Mouse (Mus musculus) spleen, adult 12 weeks (tissue): ENCODE results near the gene Col27a1.
A peak's percentile ranks its signal among the peaks of the same experiment; 100 is the strongest.
"Not testable (repeated sequence)": the region's sequence is repeated elsewhere in the genome, so short reads cannot be mapped to it uniquely, and the experiment has no call there.

Experiments used
- DNase-seq: peaks from one replicate; pipeline ENCODE4 v3.0.0; 2022; ENCODE audit warnings: low spot score

Gene Col27a1

DNA sequence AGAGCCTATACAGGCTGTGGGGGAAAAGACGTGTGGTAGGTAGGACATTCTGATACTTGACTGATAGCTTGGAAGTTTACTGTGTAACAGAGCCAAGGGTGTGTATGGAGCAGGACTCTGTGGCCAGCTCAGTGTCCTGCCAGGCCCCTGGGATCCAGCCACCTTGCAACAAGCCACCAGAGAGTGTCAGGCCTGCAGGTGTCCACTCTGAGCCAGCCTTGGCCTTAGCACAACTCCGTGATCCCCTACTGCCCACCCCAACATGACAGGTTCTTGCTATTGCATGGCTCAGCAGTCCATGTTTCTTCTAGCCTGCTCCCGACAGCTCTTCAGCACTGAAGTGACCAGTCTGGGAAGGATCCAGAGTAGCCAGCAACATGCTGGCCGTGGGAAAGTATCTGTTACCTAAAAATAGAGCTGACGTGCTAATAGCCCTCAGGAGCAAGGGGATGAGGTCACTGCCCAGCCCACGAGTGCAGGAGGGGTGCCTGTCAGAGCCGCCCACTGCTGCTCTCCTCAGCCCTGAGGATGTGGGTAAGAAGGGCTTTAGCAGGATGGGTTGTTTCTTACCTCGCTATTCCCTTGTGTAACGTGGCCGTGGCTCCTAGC, 96.5 kb downstream of the Col27a1 start:
- no peak for DNase-seq

DNA sequence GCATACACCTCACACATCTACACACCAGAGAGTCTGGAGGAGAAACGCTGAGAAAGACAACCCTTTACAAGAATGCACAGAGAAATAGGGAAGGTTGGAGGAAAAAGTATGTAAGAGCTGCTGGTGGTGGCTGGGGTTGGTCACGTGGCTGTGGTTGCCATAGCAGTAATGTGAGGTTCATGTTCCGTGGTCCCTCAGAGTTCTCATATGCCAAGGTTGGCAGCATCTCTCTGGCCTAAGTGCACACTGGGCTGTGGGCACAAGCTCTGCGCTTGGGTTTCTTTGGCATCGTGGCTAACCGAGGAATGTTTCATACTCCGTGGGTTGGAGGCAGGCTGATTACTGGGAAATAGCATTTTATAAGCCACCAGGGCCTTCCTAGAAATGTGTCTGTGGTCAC, 97.6 kb downstream of the Col27a1 start:
- no peak for DNase-seq

DNA sequence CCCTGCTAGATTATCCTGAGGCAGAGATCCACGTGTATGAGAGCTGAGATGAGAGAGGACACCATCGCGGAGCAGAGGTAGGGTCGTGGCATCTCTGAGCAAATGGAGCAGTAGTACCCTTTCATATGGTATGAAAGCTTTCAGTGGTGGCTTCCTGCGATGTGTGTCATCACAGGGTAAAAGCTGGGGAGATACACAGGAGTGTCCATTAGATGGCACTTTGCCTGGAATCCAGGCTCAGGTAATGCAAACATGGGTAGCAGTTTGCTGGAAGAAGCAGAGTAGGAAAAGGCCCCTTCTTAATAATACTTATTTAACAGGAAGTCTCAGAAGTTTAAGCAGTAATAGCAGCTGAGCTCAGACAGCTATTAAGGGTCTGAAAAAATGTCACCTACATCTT, 100.3 kb downstream of the Col27a1 start:
- DNase-seq: no peak

DNA sequence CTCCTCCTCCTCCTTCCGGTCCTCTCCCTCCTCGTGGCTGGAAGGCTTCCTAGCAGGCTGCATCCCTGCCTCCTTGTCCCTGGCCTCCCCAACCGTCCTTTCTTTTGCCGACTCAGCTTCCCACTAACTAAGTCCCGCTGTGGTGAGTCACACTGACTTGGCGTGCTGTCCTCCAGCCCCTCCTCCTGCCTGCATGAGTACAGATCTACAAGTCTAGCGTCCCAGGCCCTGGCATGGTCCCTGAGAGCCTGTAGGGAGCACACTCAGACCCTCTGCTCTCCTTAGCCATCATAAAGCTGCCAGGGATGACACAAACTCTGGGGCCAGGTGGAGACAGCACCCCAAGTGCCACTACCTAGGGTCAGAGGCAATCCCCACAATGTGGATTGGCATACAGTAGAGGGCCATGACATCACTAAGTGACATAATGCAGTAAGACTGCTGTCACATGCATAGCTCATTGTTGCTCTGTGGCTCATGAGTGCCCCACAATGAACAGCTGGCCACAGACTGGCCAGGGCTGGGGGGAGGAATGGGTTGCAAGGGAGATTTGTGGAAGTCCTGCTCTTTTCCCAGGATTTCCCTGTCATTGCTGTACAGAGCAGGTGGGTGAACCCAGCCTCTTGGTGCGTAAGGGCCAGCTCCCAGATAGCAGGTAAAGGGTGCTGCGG, 102.4 kb downstream of the Col27a1 start:
- DNase-seq: no peak

DNA sequence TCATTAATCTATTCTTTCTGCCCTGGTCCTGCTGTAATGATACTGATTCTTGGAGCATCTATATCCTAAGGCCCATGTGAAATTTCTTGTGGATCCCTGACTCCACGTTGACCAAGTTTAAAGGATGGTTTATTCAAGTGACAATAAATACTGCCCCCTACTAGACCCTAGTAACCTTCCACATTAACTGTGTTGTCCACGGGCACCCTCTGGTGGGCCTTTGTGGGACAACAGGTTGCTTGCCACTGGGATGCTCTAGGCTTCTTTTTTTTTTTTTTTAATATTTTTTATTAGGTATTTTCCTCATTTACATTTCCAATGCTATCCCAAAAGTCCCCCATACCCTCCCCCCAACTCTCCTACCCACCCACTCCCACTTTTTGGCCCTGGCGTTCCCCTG, 105.8 kb downstream of the Col27a1 start:
- DNase-seq: not testable (repeated sequence)

DNA sequence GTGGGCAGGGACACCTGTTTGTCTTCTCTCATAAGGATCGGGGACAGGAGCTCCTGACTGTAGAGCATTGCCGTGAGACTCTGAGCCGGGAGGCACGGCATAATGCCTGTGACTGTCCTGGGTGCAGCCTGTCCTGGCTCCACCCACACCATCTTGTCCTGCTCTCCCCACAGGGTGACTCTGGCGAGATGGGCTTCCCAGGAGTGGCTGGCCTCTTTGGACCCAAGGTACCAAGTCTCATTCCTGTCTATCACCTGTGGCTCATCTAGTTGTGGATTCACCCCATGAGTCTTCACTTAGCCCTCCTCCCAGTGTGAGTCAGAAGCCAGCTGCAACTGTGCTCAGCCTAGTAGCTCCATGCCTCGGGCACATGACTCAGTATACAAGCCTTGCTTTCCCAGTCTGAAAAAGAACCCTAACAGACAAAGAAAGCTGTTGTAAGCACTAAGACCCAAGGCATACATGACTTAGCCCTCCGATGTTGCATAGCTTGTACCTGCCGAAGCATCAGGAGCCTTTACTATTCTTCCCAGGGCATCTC, 109.5 kb downstream of the Col27a1 start:
- no peak for DNase-seq

DNA sequence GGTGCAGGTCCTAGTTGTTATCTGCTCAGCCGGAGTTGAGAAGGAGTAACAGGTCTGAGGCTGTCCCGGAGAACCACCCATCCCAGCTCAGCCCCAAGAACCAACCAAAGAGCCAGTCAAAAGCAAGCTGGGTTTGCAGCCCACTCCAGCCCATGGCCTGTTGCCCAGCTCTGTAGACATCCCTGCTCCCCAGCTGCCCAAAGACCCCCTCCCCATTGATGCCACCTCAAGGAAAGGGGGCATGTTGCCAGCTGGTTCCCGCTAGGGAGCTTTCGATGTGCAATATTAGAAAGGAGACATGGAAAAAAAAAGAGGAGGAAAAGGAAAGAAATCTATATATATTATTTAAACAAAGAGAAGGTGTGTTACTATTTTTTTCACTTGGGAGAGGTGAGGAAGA, 119.6 kb downstream of the Col27a1 start:
- DNase-seq: no peak

DNA sequence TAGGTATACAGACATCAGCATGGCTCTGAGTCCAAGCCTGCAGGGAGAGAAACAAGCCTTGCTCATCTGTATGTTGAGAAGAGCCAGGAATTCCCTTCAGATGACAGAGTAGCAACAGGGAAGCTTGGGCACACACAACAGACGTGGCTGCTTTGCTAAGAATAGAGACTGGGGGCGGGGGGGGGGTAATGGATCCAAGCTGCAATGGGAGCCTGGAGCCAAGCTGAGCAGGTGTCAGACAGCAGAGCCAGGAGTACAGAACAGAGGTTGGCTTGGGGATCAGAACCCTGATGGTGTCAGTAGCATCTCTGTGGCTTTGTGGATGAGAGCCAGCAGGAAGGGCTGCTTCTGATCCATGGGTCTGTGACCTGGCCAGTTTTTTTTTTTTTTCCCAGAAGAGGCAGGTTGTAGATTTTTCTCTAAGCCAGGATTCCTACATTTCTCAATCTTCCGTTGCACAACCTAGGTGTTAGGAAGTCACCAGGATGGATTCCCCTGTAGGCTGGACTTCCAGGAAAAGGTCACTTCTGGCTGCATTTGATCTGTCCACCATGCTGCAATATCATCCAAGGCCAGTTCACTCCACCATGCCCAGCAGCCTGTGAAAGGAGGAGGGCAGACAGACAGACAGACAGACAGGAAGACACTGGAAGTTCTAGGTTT, 124.7 kb downstream of the Col27a1 start:
- DNase-seq: no peak

DNA sequence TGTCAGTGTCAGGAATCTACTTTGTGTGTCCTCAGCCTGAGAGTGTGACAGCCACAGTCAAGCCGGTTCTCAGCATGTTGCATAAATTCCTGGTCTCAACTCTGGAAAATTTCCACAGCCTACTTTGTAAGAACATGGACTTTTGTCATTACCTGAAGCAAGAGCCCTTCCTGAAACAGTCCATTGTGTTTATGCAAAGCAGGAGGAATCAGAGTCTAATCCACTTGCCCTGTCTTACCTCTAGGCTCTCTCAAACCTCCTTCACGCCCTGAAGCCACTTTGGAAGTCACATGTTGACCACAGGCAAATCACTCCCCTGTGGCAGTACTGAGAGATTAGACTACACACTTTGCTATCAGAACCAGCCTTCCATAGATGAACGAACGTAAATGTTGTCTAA, 128.7 kb downstream of the Col27a1 start:
- no peak for DNase-seq

DNA sequence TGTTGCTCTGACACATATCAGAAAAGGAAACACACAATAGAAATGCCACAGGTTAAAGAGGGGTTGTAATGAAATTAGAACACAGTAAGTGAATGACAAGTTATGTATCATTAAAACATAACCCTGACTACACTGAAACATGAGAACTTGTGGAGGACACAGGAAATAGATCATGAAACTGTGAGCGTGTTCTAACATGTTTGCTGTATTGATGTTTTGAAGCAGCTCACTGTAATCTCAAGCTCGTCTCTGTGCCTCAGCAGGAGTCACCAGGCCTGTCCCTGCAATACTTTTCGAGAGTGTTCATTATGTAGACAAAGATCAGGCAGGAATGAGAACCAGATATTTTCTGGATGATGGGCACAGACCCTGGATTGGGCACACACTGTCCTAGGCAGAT, 129.8 kb downstream of the Col27a1 start:
- no peak for DNase-seq

DNA sequence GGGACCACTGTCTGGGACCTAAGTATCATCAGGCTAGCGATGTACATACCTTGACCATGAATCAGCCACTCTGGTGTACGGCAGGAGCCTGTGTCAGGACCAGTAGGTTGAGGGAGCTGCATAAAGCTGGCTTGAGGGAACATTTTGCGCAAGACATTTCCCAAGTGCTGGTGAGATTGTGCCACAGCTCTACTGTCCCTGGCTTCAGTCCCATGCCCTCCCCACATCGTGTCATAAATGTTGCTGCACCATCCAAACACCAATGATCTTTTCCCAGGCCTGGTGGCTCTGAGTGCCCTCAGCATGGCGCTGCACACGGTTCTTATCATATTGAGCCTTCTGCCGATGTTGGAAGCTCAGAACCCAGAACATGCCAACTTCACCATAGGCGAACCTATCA, 130.5 kb downstream of the Col27a1 start, which contains the start of gene Orm1:
Gene Orm1 (plus strand): TSS at position 266 of the 400 bp plus-strand sequence.
- DNase-seq: no peak

DNA sequence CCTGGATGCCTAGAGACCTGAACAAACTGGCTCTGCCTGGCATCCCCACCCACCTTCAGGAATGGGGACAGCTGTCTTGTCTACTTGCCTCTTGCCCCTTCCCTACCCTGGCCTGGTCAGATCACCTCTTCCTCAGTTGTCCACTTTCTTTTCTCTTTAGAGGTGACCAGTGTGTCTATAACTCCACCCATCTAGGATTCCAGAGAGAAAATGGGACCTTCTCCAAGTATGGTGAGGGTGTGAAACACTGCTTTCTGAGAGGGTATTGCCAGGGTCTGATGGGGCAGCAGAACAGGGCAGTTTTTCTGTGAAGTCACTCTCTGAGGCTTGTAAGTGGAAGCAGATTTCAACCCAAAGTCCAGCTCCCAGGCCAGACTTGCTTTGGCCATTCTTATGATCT, 131.5 kb downstream of the Col27a1 start:
- DNase-seq: no peak

DNA sequence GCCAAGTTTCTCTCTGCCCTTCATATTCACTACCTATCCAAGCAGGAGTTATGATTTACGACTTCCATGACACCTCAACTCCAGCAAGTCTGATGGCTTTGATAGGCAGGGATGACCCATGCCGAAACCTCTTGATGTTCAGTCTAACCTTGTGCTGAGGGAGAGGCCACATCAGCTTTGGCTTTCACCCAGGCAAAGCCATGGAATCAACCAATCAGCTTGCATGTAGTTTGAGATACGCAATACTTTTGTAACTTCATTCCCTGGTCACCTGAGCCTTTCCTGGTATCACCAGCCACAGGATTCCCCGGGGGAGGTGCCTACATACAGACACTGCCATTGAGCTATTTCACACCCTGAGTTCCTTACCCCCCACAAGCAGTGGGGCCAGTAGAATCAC, 132.9 kb downstream of the Col27a1 start:
- no peak for DNase-seq

DNA sequence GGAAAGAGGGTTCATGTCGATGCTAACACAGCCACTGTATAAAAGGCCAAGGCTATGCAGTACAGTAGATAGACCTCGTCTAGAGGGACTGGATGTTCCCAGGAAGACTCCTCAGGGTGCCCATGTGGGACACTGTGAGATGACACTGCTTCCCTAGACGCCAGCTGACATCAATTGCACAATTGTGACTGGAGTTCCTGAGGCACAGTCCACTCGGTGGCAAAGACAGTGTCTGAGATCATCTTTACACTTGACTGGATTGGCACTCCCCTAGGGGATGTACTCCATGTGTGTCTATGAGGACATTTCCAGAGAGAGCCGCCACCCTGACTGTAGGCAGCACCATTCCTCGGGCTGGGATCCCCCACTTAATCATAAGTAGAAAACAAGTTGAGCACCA, 134.7 kb downstream of the Col27a1 start:
- no peak for DNase-seq

DNA sequence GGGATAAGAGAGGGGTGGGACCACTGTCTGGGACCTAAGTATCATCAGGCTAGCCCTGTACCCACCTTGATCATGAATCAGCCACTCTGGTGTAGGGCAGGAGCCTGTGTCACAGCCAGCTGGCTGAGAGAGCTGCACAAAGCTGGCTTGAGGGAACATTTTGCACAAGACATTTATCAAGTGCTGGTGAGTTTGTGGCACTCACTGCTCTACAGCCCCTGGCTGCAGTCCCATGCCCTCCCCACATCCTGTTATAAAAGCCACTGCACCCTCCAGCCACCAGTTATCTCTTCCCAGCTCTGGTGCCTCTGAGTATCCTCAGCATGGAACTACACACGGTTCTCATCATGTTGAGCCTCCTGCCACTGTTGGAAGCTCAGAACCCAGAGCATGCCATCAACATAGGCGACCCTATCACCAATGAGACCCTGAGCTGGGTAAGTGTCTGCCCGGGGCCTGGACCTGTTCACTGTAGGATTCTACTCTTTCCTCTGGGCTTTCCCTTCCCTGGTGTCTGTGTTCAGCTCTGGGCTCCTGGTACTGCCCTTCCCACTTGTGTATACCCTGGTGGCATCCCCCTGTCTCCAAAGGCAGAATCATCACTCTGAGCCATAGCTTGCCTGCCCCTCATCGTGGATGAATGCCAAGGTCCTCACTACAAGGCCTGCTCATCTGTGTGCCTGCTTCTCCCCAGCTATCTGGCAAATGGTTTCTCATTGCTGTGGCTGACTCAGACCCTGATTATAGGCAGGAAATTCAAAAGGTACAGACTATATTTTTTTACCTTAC, 142.3 kb downstream of the Col27a1 start, which contains the start of gene Orm3:
Gene Orm3 (plus strand): TSS at position 286 of the 789 bp plus-strand sequence.
- DNase-seq: no peak

DNA sequence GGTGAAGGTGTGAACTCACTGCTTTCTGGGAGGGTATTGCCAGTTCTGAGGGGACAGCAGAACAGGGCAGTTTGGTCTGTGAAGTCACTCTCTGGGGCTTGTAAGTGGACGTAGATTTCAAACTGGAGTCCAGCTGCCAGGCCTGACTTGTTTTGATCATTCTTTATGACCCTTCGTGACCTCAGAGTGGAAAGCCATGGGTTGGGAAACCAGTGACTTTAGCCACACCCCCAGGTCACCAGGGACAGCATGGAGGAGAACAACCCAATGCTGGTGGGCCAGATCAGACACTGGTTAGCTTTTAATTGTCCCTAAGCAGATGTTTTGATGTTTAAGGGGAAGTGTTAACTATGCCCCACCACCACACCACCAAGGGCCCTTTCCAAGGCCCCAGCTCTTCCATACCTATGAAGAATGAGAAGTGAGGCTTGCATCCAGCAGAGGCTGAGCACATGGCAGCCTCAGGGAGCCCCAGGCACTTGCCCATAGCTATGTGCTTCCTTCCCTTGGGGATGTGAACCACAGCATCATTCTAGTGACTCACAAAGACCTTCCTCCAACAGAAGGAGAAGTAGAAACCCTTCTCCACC, 143.3 kb downstream of the Col27a1 start:
- no peak for DNase-seq

DNA sequence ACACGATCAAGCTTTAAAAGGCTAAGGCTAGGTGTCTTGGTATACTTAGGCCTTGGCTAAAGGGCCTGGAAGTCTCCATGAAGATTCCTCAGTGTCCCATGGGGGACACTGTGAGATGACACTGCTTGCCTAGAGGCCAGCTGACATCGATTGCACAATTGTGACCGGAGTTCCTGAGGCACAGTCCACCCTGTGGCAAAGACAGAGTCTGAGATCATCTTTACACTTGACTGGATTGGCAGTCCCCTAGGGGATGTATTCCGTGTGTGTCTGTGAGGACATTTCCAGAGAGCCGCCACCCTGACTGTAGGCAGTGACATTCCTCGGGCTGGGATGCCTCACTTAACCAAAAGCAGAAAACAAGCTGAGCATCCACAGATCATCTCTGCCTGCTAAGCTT, 146.1 kb downstream of the Col27a1 start:
- DNase-seq: no peak

DNA sequence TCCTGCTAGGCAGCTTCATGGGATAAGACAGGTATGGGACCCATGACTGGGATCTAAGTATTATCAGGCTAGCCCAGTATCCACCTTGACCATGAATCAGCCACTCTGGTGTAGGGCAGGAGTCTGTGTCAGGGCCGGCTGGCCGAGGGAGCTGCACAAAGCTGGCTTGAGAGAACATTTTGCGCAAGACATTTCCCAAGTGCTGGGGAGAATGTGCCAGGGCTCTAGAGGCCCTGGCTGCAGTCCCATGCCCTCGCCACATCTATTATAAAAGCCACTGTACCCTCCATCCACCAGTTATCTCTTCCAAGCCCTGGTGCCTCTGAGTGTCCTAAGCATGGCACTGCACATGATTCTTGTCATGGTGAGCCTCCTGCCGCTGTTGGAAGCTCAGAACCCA, 148.3 kb downstream of the Col27a1 start, which contains the start of gene Orm2:
Gene Orm2 (plus strand): TSS at position 300 of the 400 bp plus-strand sequence.
- DNase-seq: no peak

DNA sequence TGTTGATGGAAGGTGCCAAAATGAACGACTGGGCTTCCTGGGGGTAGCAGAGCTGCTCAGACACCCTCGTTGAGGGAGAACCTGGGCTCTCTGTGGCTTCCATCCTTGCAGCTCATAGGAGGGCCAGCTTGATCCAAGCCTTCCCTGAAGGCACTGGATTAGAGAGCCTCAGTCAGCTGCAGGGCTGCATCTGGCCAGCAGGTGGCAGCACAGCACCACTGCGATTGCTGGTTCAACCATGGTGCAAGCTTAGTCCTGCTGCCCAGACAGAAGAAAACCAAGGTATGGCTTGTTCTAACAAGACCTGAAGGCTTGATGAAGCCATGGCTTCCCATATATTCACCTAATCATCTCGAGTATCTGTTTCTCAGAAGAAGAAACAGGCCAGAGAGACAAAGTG, 154.8 kb downstream of the Col27a1 start:
- DNase-seq: peak; percentile 76

DNA sequence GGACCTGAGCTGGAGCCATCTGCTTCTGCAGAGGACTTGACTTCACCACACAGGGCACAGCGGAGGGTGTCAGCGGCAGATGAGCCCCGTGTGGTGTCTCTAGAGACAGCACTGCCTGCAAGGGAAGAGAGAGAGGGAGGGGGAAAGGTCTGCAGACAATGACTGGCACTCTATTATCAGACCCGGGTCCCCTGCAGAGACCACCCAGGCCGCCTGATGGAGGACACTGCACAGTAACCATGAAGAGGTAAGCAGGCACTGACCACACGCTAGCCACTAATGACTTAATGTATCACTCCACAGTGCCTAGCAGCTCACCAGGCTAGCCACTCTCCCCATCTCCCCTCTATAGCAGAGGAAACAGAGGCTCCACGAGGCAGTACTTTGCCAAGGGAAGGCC, 157.1 kb downstream of the Col27a1 start:
- no peak for DNase-seq

DNA sequence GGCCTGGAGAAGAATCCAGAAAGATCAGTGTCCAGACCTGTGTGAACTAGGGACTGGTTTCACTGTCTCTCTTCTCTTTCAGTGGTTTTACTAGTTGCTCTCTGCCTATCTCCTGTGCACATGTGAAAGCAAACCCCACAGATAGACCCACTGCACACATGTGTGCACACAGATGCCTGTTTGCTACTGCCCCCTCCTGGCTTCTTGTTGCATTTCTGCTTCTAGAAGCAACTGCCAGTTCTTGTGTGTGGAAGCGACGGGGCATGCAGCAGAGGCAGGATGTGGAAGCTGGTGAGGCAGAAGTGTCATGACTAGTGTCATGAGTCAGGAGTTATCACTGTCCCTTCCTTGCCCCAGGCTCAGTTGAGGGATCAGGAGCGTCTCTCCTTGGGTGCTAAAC, 158.1 kb downstream of the Col27a1 start:
- no peak for DNase-seq

DNA sequence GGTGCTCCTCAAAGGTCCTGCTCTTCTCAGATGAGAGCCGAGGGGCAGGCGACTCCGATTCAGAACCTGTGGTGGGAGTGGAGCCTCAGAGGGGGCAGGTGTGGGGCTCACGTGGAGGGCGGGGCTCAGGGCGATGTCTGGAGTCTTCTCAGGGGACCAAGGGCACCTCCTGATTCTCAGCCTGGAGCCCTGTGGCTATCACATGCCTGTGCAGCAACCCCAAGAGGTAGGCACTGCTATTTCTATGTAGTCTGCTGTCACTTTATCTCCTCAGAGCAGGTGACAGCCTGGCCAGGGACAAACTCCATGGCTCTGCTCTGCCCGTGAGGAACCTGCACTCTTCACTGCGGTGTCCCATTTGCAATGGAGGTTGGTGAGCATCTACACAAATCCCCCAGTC, 159.6 kb downstream of the Col27a1 start:
- no peak for DNase-seq
